Mouse (Mus musculus) splenic B cell, adult 2 months (primary cell): ENCODE results near the gene Senp2.

Experiments
- DNase-seq: peaks from one replicate; pipeline ENCODE4 v3.0.0-alpha.2; 2011; ENCODE audit warnings: low read depth, low spot score
- H3K27me3 ChIP-seq: 2 replicates; pipeline ENCODE4 v1.6.1; 2012; ENCODE audit warnings: mild to moderate bottlenecking, low read length, moderate library complexity, mixed read lengths; ENCODE audit not compliant: control insufficient read depth, poor library complexity, insufficient read depth, severe bottlenecking
- H3K36me3 ChIP-seq: 2 replicates; pipeline ENCODE4 v1.6.1; 2012; ENCODE audit warnings: mild to moderate bottlenecking, low read length, moderate library complexity, mixed read lengths; ENCODE audit not compliant: control insufficient read depth, poor library complexity, insufficient read depth, severe bottlenecking

The Senp2 gene

GRCm38 (mm10) chr16:22057498-22057897 lies 48.2 kb downstream of the Senp2 start:
- no peak for DNase-seq

GRCm38 (mm10) chr16:22058871-22059270 lies 49.6 kb downstream of the Senp2 start:
- Histone ChIP-seq H3K36me3 (no peaks in the 10 kb centered on the region), H3K27me3 (no peaks in the 10 kb centered on the region)
- DNase-seq: peak; percentile 61

More at GRCm38 (mm10) chr16:22057498-22057897, 48.2 kb downstream of the Senp2 start:
- Histone ChIP-seq H3K36me3 (no peaks in the 10 kb centered on the region), H3K27me3 (no peaks in the 10 kb centered on the region)

- Histone ChIP-seq H3K27me3 (no peaks in the 10 kb centered on the region), H3K36me3 (no peaks in the 10 kb centered on the region)
- no peak for DNase-seq
These were observed 51.1 kb downstream of the Senp2 start for GRCm38 (mm10) chr16:22060416-22060815.

GRCm38 (mm10) chr16:22061555-22062160 lies 52.4 kb downstream of the Senp2 start:
- peak; percentile 83 for DNase-seq
- Histone ChIP-seq H3K27me3 (no peaks in the 10 kb centered on the region), H3K36me3 (no peaks in the 10 kb centered on the region)

GRCm38 (mm10) chr16:22062284-22062683 lies 53.0 kb downstream of the Senp2 start:
- Histone ChIP-seq H3K36me3 (no peaks in the 10 kb centered on the region), H3K27me3 (no peaks in the 10 kb centered on the region)
- peak; percentile 36 for DNase-seq

- Histone ChIP-seq H3K36me3 (no peaks in the 10 kb centered on the region), H3K27me3 (no peaks in the 10 kb centered on the region)
- DNase-seq: no peak
These were observed 56.3 kb downstream of the Senp2 start for GRCm38 (mm10) chr16:22065536-22065935.

GRCm38 (mm10) chr16:22067406-22067805 lies 58.1 kb downstream of the Senp2 start:
- no peaks in the 10 kb centered on the region for H3K36me3 ChIP-seq
- H3K27me3 ChIP-seq: no peaks in the 10 kb centered on the region
- no peak for DNase-seq

- no peaks in the 10 kb centered on the region for H3K27me3 ChIP-seq
- DNase-seq: no peak
- no peaks in the 10 kb centered on the region for H3K36me3 ChIP-seq
These were observed 62.1 kb downstream of the Senp2 start for GRCm38 (mm10) chr16:22071361-22071760.

- H3K27me3 ChIP-seq: no peaks in the 10 kb centered on the region
- no peak for DNase-seq
- no peaks in the 10 kb centered on the region for H3K36me3 ChIP-seq
These were observed 65.8 kb downstream of the Senp2 start for GRCm38 (mm10) chr16:22075067-22075466.

GRCm38 (mm10) chr16:22075829-22076619 lies 66.7 kb downstream of the Senp2 start:
- H3K27me3 ChIP-seq: no peaks in the 10 kb centered on the region
- no peaks in the 10 kb centered on the region for H3K36me3 ChIP-seq
- DNase-seq: no peak

- Histone ChIP-seq H3K27me3 (no peaks in the 10 kb centered on the region), H3K36me3 (no peaks in the 10 kb centered on the region)
- no peak for DNase-seq
These were observed 67.3 kb downstream of the Senp2 start for GRCm38 (mm10) chr16:22076620-22076941.

GRCm38 (mm10) chr16:22080125-22080710 lies 70.9 kb downstream of the Senp2 start:
- H3K36me3 ChIP-seq: no peaks in the 10 kb centered on the region
- DNase-seq: no peak
- no peaks in the 10 kb centered on the region for H3K27me3 ChIP-seq

GRCm38 (mm10) chr16:22085411-22085810 lies 76.1 kb downstream of the Senp2 start:
- no peaks in the 10 kb centered on the region for H3K27me3 ChIP-seq
- H3K36me3 ChIP-seq: no peaks in the 10 kb centered on the region
- DNase-seq: no peak

GRCm38 (mm10) chr16:22091255-22091783 lies 82.0 kb downstream of the Senp2 start:
- DNase-seq: no peak
- Histone ChIP-seq H3K36me3 (no peaks in the 10 kb centered on the region), H3K27me3 (no peaks in the 10 kb centered on the region)

- no peak for DNase-seq
- Histone ChIP-seq H3K36me3 (no peaks in the 10 kb centered on the region), H3K27me3 (no peaks in the 10 kb centered on the region)
These were observed 86.5 kb downstream of the Senp2 start for GRCm38 (mm10) chr16:22095751-22096150.
